Mouse (Mus musculus) liver, embryonic 11.5 days (tissue): ENCODE data around the gene Cse1l. TPM values are rescaled to one million over a fixed set of nuclear protein-coding genes. Genes with fewer than 3 reads are reported as not detected.
A peak's percentile ranks its signal among the peaks of the same experiment; 100 is the strongest.

Experiments
- ATAC-seq: fragments of 200-750 bp; cut with Nextera tagmentation; replicated peaks from 2 replicates; pipeline ENCODE4 v1.8.0; 2017; ENCODE audit warnings: moderate number of reproducible peaks, mild to moderate bottlenecking, moderate TSS enrichment, moderate library complexity; ENCODE audit not compliant: low FRiP score
- DNase-seq: peaks from one replicate; pipeline ENCODE4 v3.0.0-alpha.2; 2017; ENCODE audit warnings: low spot score
- H3K27ac ChIP-seq: fragments of 300-500 bp; sonication (generic); 2 replicates; pipeline ENCODE4 v1.5.1; 2014; ENCODE audit warnings: mild to moderate bottlenecking, low read depth, low read length, control low read depth
- H3K27me3 ChIP-seq: fragments of 300-500 bp; sonication (generic); replicated peaks from 2 replicates; pipeline ENCODE4 v1.6.1; 2014; ENCODE audit warnings: low read length, mixed read lengths; ENCODE audit not compliant: control insufficient read depth, insufficient read depth
- H3K36me3 ChIP-seq: fragments of 300-500 bp; sonication (generic); 2 replicates; pipeline ENCODE4 v1.6.1; 2014; ENCODE audit warnings: mild to moderate bottlenecking, low read length, moderate library complexity, mixed read lengths; ENCODE audit not compliant: control insufficient read depth, insufficient read depth
- H3K4me1 ChIP-seq: fragments of 300-500 bp; sonication (generic); replicated peaks from 2 replicates; pipeline ENCODE4 v1.6.1; 2014; ENCODE audit warnings: low read length, mixed read lengths; ENCODE audit not compliant: control insufficient read depth, insufficient read depth
- H3K4me2 ChIP-seq: fragments of 300-500 bp; sonication (generic); 2 replicates; pipeline ENCODE4 v1.6.1; 2014; ENCODE audit warnings: mild to moderate bottlenecking, control low read depth, moderate library complexity
- H3K4me3 ChIP-seq: fragments of 300-500 bp; sonication (generic); 2 replicates; pipeline ENCODE4 v1.5.1; 2014; ENCODE audit warnings: low read depth, low read length, control low read depth
- H3K9ac ChIP-seq: fragments of 300-500 bp; sonication (generic); 2 replicates; pipeline ENCODE4 v1.6.1; 2014; ENCODE audit warnings: low read depth, low read length, control low read depth
- H3K9me3 ChIP-seq: fragments of 300-500 bp; sonication (generic); 2 replicates; pipeline ENCODE4 v1.6.1; 2016; ENCODE audit warnings: low read length, inconsistent platforms, mixed read lengths; ENCODE audit not compliant: control insufficient read depth
- WGBS: fragments of 180-500 bp; shearing (Covaris S2); extraction: QIAGEN DNeasy Blood & Tissue Kit; methylation state at CpG from one replicate; pipeline ENCODE4 v1.1.7; 2014; 5-methylcytosine and 5-hydroxymethylcytosine counted together
- polyA plus RNA-seq: library from polyadenylated mRNA; unstranded; fragments of >200 nt; fragmentation: Nextera tagmentation; extraction: Ambion mirVana; gene quantifications from 2 replicates; pipeline ENCODE4 v1.2.1, GENCODE M21; 2014

The Cse1l gene
- polyA plus RNA-seq, 1 experiment from 2014 or later, result 155 TPM

DNA sequence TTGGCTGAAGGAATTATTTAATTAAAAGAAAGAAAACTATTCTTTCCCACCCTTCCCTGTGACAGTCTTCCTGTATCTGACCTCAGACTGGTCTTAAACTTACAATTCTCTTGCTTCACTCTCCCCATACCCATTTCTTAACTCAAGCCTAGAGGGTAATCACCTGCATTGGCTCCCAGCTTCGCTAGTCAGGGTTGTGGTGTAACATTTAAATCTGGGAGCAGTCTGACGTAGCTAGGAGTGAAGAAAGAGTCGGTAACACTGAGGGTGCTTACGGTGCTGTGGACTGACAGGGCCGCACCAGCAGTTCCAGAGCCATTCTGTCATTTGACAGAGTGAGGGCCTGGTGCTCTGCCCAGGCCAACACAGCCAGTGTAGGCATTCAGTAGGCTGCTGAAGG, 12.8 kb upstream of the Cse1l start:
- H3K9ac ChIP-seq, result no peak overlapping the region
- no peaks in the 10 kb centered on the region for H3K27me3 ChIP-seq
- 91% methylated on average over 5 of the region's 5 CpGs for WGBS
- H3K9me3 ChIP-seq, result no peaks in the 10 kb centered on the region
- no peaks in the 10 kb centered on the region for H3K4me1 ChIP-seq
- no peak overlapping the region for H3K4me2 ChIP-seq
- H3K27ac ChIP-seq, result no peak overlapping the region
- H3K4me3 ChIP-seq, result no peak overlapping the region
- H3K36me3 ChIP-seq, result peaks cover 17% of the 10 kb centered on the region
- DNase-seq (no peak), ATAC-seq (no peak)

GRCm38 (mm10) chr2:166896368-166896767, 9.5 kb upstream of the Cse1l start:
- WGBS, result 89% methylated on average over 13 of the region's 13 CpGs
- Histone ChIP-seq H3K9me3 (no peaks in the 10 kb centered on the region), H3K4me2 (no peak overlapping the region), H3K27me3 (no peaks in the 10 kb centered on the region), H3K27ac (no peak overlapping the region), H3K36me3 (peaks cover 17% of the 10 kb centered on the region), H3K4me3 (no peak overlapping the region), H3K4me1 (no peaks in the 10 kb centered on the region), H3K9ac (no peak overlapping the region)
- no peak for DNase-seq
- ATAC-seq, result no peak

GRCm38 (mm10) chr2:166896974-166897373, 8.9 kb upstream of the Cse1l start:
- no peak overlapping the region for H3K4me3 ChIP-seq
- no peak overlapping the region for H3K27ac ChIP-seq
- peaks cover 15% of the 10 kb centered on the region for H3K36me3 ChIP-seq
- DNase-seq, result no peak
- 92% methylated on average over 12 of the region's 12 CpGs for WGBS
- no peak overlapping the region for H3K9ac ChIP-seq
- H3K4me1 ChIP-seq, result no peaks in the 10 kb centered on the region
- H3K4me2 ChIP-seq, result no peak overlapping the region
- H3K9me3 ChIP-seq, result no peaks in the 10 kb centered on the region
- H3K27me3 ChIP-seq, result no peaks in the 10 kb centered on the region
- ATAC-seq, result no peak

DNA sequence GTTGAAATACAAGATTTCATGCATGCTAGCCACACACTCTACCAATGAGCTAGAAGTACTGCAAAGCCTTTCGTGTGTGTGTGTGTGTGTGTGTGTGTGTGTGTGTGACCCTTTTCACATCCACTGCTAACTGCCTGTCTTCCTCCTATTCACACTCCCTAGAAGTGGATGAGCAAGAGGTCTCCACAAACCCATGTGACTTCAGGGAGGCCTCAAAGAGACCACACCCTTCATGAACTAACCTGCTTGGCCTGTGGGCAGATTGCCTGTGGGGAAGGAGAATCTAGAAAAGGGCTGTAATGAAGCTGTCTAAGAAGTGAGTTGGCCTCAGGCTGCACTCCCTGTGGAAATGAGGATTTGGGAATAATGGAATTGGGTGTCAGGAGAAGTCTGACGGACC, 6.7 kb upstream of the Cse1l start:
- H3K9me3 ChIP-seq, result no peaks in the 10 kb centered on the region
- no peaks in the 10 kb centered on the region for H3K27me3 ChIP-seq
- peaks cover 7% of the 10 kb centered on the region for H3K36me3 ChIP-seq
- H3K4me2 ChIP-seq, result no peak overlapping the region
- no peak for ATAC-seq
- WGBS, result 73% methylated on average over 2 of the region's 2 CpGs
- H3K4me3 ChIP-seq, result no peak overlapping the region
- H3K9ac ChIP-seq, result no peak overlapping the region
- no peaks in the 10 kb centered on the region for H3K4me1 ChIP-seq
- H3K27ac ChIP-seq, result no peak overlapping the region
- DNase-seq, result no peak

DNA sequence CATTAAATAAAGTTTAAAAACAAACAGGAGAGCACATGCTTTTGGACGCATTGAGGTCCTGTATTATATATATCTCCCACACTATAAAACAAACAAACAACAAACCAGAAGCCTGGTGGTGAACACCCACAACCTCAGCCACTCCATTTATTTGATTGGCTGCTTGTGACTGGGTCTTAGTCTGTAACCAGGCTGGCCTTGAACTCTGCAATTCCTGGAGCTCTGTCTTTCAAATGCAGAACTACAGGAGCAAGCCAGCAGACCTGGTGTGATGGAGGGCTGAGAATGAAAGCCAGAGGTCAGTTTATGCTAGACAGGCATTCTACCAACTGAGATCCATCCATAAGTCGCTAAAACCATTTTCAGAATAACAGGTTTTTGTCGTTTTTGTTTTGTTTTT, 6.1 kb upstream of the Cse1l start:
- H3K27ac ChIP-seq, result no peak overlapping the region
- ATAC-seq (no peak), DNase-seq (no peak)
- H3K4me3 ChIP-seq, result no peak overlapping the region
- H3K4me2 ChIP-seq, result no peak overlapping the region
- H3K27me3 ChIP-seq, result no peaks in the 10 kb centered on the region
- H3K36me3 ChIP-seq, result peaks cover 4% of the 10 kb centered on the region
- WGBS, result 67% methylated on average over 3 of the region's 3 CpGs
- H3K9me3 ChIP-seq, result no peaks in the 10 kb centered on the region
- no peaks in the 10 kb centered on the region for H3K4me1 ChIP-seq
- no peak overlapping the region for H3K9ac ChIP-seq

GRCm38 (mm10) chr2:166900792-166901505, 4.9 kb upstream of the Cse1l start:
- Histone ChIP-seq H3K4me2 (no peak overlapping the region), H3K36me3 (no peaks in the 10 kb centered on the region), H3K4me3 (no peak overlapping the region), H3K27ac (no peak overlapping the region), H3K9ac (no peak overlapping the region), H3K27me3 (no peaks in the 10 kb centered on the region), H3K9me3 (no peaks in the 10 kb centered on the region), H3K4me1 (no peaks in the 10 kb centered on the region)
- ATAC-seq (no peak), DNase-seq (no peak)
- WGBS, result 85% methylated on average over 8 of the region's 8 CpGs

GRCm38 (mm10) chr2:166903719-166904282, 2.0 kb upstream of the Cse1l start:
- Histone ChIP-seq H3K4me3 (no peak overlapping the region), H3K36me3 (no peaks in the 10 kb centered on the region), H3K4me1 (peaks cover 8% of the 10 kb centered on the region), H3K4me2 (no peak overlapping the region), H3K27me3 (no peaks in the 10 kb centered on the region), H3K9ac (no peak overlapping the region), H3K9me3 (no peaks in the 10 kb centered on the region), H3K27ac (no peak overlapping the region)
- ATAC-seq (no peak), DNase-seq (no peak)
- 91% methylated on average over 6 of the region's 6 CpGs for WGBS

DNA sequence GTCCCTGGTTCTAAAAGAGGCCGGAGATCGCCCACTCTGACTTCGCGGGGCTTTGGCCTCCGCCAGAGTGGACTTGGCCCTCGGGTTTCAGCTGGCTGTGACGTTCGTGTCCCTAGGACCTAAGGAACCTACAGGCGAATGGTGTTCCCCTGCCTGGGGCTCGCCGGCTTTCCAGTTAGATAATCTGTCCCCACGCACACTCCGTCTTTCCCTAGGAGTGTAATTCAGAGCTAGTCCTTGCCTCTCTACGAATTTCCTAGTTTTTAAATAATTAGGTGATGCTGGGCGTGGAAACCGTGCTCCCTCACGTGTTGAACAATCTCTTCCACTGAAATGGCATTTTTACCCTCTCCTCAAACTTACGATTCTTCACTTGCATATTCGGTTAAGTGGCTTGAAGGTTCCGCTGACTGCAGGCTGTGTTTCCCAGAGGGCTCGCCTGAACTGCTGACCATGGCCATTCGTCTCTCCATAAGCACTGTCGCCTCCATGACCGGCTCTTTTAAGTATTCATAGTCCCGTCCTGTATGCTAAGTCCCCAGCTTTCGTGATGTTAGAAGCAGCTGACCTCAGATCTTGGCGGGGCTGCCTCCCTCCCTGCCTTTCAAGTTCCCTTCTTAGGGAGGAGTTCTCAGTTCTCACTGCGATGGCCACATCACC, 813 bp downstream of the Cse1l start:
- Histone ChIP-seq H3K4me1 (peaks cover 8% of the 10 kb centered on the region), H3K4me2 (peak overlapping the region; percentile 80), H3K4me3 (peak overlapping the region; percentile 77), H3K9me3 (no peaks in the 10 kb centered on the region), H3K36me3 (no peaks in the 10 kb centered on the region), H3K27ac (peak overlapping the region; percentile 98), H3K9ac (peak overlapping the region; percentile 96), H3K27me3 (no peaks in the 10 kb centered on the region)
- DNase-seq, result no peak
- ATAC-seq, result peak; percentile 48
- WGBS, result under 1% methylated on average over 28 of the region's 28 CpGs

GRCm38 (mm10) chr2:166909729-166910128, 3.9 kb downstream of the Cse1l start:
- Histone ChIP-seq H3K9me3 (no peaks in the 10 kb centered on the region), H3K27me3 (no peaks in the 10 kb centered on the region), H3K4me3 (no peak overlapping the region), H3K27ac (no peak overlapping the region), H3K4me2 (no peak overlapping the region), H3K4me1 (peaks cover 8% of the 10 kb centered on the region), H3K36me3 (no peaks in the 10 kb centered on the region; the same call in 1 of the 2 replicates), H3K9ac (no peak overlapping the region)
- ATAC-seq (no peak), DNase-seq (no peak)
- WGBS, result 96% methylated on average over 3 of the region's 3 CpGs
